Mouse (Mus musculus) G1E-ER4 (cell line): Measurements from ENCODE around the gene Gm47955. TPM values are rescaled to one million over a fixed set of nuclear protein-coding genes. Genes with fewer than 3 reads are reported as not detected.
"Not testable (repeated sequence)": the region's sequence is repeated elsewhere in the genome, so short reads cannot be mapped to it uniquely, and the experiment has no call there.

Experiments used
- GATA1 ChIP-seq: IDR thresholded peaks from one replicate; pipeline ENCODE4 v1.8.0; 2012; ENCODE audit warnings: low read length, inconsistent platforms
- polyA plus RNA-seq: library from polyadenylated mRNA; stranded (reverse); fragments of >175 nt; gene quantifications from 2 replicates; pipeline ENCODE4 v1.2.3, GENCODE M21; 2012

The Gm47955 gene
- polyA plus RNA-seq, 1 experiment = not detected

DNA sequence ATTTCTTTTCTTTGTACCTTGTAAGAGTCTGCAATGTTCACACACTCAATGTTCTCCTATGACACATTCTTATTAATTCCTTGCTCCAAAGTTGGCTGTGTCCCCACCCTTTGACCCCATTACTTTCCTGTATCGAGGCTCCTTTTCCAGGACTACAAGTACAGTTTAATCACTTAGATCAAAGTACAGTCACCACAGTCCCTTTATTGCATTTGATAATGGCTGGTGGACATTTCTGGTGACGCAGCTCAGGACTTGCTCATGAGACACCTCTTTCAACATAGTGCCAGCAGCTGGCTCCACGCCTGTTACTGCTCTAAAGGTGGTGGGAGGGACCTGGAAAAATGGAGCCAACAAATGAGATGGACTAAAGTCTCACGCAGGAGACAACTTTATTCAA, 31.0 kb downstream of the Gm47955 start:
- TF ChIP-seq GATA1 = no peak

DNA sequence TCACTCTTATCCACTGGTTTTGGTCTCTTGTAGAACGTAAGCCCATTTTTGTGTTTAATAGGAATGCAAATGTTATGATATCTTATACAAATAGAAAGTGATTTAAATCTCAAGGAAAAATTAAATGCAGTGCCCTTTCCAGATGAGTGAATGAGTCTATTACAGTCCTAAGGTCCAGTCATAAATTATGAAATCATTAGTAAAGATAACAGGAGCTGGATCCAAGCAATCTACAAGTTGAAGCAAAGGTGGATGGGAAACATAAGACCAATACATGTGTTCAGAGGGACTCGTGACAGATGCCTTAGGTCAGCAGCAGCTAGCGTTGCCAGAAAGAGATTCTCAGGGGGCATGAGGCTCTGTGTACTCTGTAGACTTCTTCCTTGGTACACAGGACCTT, 31.5 kb downstream of the Gm47955 start:
- TF ChIP-seq GATA1 = no peak

DNA sequence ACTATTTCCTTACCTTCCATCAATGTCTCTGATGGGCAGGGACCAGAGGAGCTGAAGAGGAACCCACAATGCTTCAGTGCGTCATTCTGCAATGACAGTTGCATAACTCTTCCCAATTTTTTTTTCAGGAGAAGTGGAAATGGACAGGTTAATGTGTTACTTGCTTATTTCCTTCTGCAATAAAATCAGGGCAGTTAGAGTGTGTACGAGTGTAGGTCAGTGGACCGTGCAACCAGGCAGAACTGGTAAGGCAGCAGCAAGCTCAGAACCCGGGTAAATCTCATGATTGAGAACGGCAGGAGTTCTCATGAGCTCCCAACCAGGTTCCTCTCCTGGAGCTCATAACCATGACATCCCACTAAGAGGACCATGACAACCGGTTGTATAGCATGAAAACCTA, 32.0 kb downstream of the Gm47955 start:
- no peak for TF ChIP-seq GATA1

DNA sequence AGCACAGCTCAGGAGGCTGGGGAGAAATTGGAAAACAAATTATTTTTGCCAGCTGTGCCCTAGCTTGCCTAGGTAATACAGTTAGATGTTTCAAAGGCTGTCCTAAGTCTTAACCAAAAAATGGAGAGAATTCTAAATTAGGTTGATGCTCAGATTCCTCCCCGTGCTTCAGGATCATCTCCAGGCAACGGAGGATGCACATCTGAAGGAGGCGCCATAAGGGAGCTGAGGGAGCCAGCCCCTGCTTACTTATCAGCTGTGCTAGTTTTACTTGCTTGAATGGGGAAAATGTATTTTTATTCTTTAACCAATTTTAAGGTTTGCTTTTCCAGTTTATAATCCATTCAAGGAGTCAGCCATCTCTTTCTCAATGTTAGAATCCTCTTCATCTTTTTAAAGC, 33.9 kb downstream of the Gm47955 start:
- TF ChIP-seq GATA1 = no peak

DNA sequence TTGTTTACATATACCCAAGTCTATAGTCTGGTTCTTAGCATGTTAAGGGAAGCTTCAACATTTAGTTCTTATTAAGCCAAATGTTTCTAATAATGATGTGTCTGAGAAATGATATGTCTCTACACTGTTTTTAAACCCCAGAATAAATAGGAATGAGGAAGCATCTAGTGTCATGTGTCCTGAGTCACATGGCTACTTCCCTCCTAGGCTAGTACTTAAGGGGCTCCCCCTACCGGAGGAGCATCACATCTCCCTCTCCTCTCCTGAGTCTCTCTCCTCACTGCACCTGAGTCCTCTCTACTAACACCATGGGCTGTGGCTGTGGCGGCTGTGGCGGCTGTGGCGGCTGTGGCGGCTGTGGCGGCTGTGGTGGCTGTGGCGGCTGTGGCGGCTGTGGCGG, 40.2 kb downstream of the Gm47955 start, which contains the start of gene Gm47959:
TSS of gene Gm47959 (plus strand) at position 243 of the 400 bp plus-strand sequence.
- TF ChIP-seq GATA1 = not testable (repeated sequence)

DNA sequence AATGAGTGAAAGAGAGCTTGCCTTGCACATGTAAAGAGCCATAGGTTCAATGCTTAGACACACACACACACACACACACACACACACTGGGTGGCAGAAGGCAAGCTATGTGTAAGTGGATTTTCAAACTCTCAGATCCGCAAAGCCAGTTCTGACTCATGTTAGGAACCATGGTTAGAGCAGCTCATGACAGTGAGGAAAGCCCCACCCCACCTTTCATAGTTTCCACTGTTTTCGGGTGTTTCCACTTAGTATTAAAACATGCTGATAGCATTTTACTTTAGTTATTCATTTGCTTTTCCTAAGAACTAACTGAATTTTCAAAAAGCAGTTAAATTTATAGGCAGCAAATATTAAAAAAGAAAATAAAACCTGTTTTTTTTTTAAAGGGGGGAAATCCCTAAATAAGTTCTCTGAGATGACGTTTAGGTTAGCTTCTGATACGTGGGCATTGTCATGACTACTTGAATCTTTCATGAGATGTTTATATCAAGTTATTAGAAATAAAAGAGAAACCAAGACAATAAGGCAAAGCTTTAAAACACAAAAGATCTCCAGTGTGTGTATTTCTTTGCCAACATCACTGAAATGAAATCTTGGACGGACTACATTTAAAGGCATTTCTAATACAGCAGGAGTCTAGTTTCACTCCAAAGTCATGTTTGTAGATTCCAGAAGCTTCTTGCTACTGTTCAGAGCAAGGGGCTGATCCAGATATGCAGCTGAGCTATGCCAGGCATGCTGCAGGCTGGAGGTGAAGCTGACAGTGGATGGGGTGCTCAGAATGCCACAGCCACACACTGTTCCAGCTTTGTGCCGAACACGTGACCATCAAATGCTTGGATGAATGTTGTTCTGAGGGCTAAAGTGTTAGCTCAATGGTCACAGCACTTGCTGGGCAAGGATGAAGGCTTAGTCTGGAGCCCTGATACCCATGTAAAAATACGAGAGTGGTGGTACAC, 46.4 kb downstream of the Gm47955 start:
- TF ChIP-seq GATA1 = no peak

DNA sequence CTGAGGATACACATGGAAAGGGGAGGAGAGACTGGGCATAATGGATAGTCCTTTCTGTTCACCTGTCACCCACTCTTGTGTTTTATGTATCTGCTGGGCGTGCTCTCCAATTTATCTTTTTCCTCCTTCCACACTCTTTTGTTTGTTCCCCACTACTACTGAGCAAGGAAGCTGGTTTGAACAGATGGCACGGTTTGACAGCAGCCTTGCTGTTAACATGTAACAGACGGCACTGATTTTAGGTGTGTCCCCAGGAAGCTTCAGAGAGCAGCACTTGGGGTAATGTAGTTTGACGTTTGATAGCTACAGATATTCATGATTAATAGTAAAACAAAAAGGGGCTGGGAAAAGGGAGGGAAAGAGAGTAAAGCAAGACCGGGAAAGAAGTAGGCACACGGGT, 47.4 kb downstream of the Gm47955 start:
- no peak for TF ChIP-seq GATA1

Other genes starting within 250 kb of the Gm47955 start
- 326 and 432 TPM in 2 replicates for gene Mff, start 235.4 kb upstream of the Gm47955 start, polyA plus RNA-seq
- gene Tm4sf20, start 191.8 kb upstream of the Gm47955 start, polyA plus RNA-seq = not detected in 2 replicates
- not detected in 2 replicates for gene Gm47791, start 189.0 kb upstream of the Gm47955 start, polyA plus RNA-seq
- 21.9 and 24.4 TPM in 2 replicates for gene Agfg1, start 120.8 kb upstream of the Gm47955 start, polyA plus RNA-seq
- gene A030005L19Rik, start 47.0 kb upstream of the Gm47955 start, polyA plus RNA-seq = 0.13 and 0.15 TPM in 2 replicates
- not detected in 2 replicates for gene A030014E15Rik, start 35.4 kb upstream of the Gm47955 start, polyA plus RNA-seq
- gene Gm6217, start 28.9 kb upstream of the Gm47955 start, polyA plus RNA-seq = not detected in 2 replicates
- gene A030003K21Rik, start 16.9 kb upstream of the Gm47955 start, polyA plus RNA-seq = not detected in 2 replicates
- gene Gm7544, start 4.3 kb upstream of the Gm47955 start, polyA plus RNA-seq = not detected in 2 replicates
- not detected in 2 replicates for gene Gm47959, start 40.3 kb downstream of the Gm47955 start, polyA plus RNA-seq
- gene Slc19a3, start 78.2 kb downstream of the Gm47955 start, polyA plus RNA-seq = not detected in 2 replicates
- gene Krtap28-10, start 82.2 kb downstream of the Gm47955 start, polyA plus RNA-seq = not detected in 2 replicates
- not detected in 2 replicates for gene Gm47969, start 84.6 kb downstream of the Gm47955 start, polyA plus RNA-seq
- not detected in 2 replicates for gene A030005K14Rik, start 99.1 kb downstream of the Gm47955 start, polyA plus RNA-seq
- gene Krtap28-13, start 100.6 kb downstream of the Gm47955 start, polyA plus RNA-seq = not detected in 2 replicates
- gene Ccl20, start 156.5 kb downstream of the Gm47955 start, polyA plus RNA-seq = not detected in 2 replicates
- gene Daw1, start 199.5 kb downstream of the Gm47955 start, polyA plus RNA-seq = not detected in 2 replicates